Mouse (Mus musculus): ENCODE measurements around the gene Sh3kbp1. TPM values are rescaled to one million over a fixed set of nuclear protein-coding genes. Genes with fewer than 3 reads are reported as not detected.
A peak's percentile ranks its signal among the peaks of the same experiment; 100 is the strongest.

The Sh3kbp1 gene
- polyA plus RNA-seq, 1 experiment from 2014 or later: 17.9 TPM

- 70% methylated on average over 4 of the region's 4 CpGs for WGBS
- Histone ChIP-seq H3K36me3 (ENCODE audit: insufficient read depth, low read length) (no peaks in the 10 kb centered on the region), H3K4me2 (replicated peaks; ENCODE audit: low read depth, low read length) (no peak overlapping the region), H3K4me1 (ENCODE audit: insufficient read depth, low read depth, low read length) (no peaks in the 10 kb centered on the region), H3K4me3 (ENCODE audit: low read depth, low read length) (no peak overlapping the region), H3K9ac (replicated peaks; ENCODE audit: low read depth) (no peak overlapping the region), H3K27ac (ENCODE audit: low read length) (no peak overlapping the region), H3K27me3 (replicated peaks; ENCODE audit: insufficient read depth, low read length) (no peaks in the 10 kb centered on the region), H3K9me3 (ENCODE audit: low read length) (no peaks in the 10 kb centered on the region)
- DNase-seq (ENCODE audit: low spot score) (no peak), ATAC-seq (no peak)
- TF ChIP-seq CTCF (IDR thresholded peaks at IDR 0.05) (no peak), EP300 (IDR thresholded peaks at IDR 0.05) (no peak)
Measured at GRCm38 (mm10) chrX:159639991-159640390, 12.9 kb downstream of the Sh3kbp1 start.

GRCm38 (mm10) chrX:159645314-159645713, 18.2 kb downstream of the Sh3kbp1 start:
- H3K27ac ChIP-seq (ENCODE audit: low read length): no peak overlapping the region
- no peak overlapping the region for H3K4me3 ChIP-seq (ENCODE audit: low read depth, low read length)
- no peak overlapping the region for H3K9ac ChIP-seq (replicated peaks; ENCODE audit: low read depth)
- WGBS: 72% methylated on average over 3 of the region's 3 CpGs
- no peaks in the 10 kb centered on the region for H3K4me1 ChIP-seq (ENCODE audit: insufficient read depth, low read depth, low read length)
- no peaks in the 10 kb centered on the region for H3K36me3 ChIP-seq (ENCODE audit: insufficient read depth, low read length)
- H3K9me3 ChIP-seq (ENCODE audit: low read length): no peaks in the 10 kb centered on the region
- no peak for TF ChIP-seq EP300 (IDR thresholded peaks at IDR 0.05)
- no peak overlapping the region for H3K4me2 ChIP-seq (replicated peaks; ENCODE audit: low read depth, low read length)
- H3K27me3 ChIP-seq (replicated peaks; ENCODE audit: insufficient read depth, low read length): no peaks in the 10 kb centered on the region
- no peak for DNase-seq (ENCODE audit: low spot score)
- ATAC-seq: no peak

GRCm38 (mm10) chrX:159647564-159647963, 20.5 kb downstream of the Sh3kbp1 start:
- Histone ChIP-seq H3K4me1 (ENCODE audit: insufficient read depth, low read depth, low read length) (no peaks in the 10 kb centered on the region), H3K9ac (replicated peaks; ENCODE audit: low read depth) (no peak overlapping the region), H3K36me3 (ENCODE audit: insufficient read depth, low read length) (no peaks in the 10 kb centered on the region), H3K27me3 (replicated peaks; ENCODE audit: insufficient read depth, low read length) (no peaks in the 10 kb centered on the region), H3K9me3 (ENCODE audit: low read length) (no peaks in the 10 kb centered on the region), H3K27ac (ENCODE audit: low read length) (no peak overlapping the region), H3K4me3 (ENCODE audit: low read depth, low read length) (no peak overlapping the region), H3K4me2 (replicated peaks; ENCODE audit: low read depth, low read length) (no peak overlapping the region)
- 84% methylated on average over 5 of the region's 5 CpGs for WGBS
- TF ChIP-seq CTCF (IDR thresholded peaks at IDR 0.05) (no peak), EP300 (IDR thresholded peaks at IDR 0.05) (no peak)
- DNase-seq (ENCODE audit: low spot score) (no peak), ATAC-seq (no peak)

GRCm38 (mm10) chrX:159648598-159648997, 21.5 kb downstream of the Sh3kbp1 start:
- ATAC-seq (no peak), DNase-seq (ENCODE audit: low spot score) (no peak)
- TF ChIP-seq EP300 (IDR thresholded peaks at IDR 0.05): no peak
- TF ChIP-seq CTCF (IDR thresholded peaks at IDR 0.05): no peak
- H3K9ac ChIP-seq (replicated peaks; ENCODE audit: low read depth): no peak overlapping the region
- H3K27ac ChIP-seq (ENCODE audit: low read length): no peak overlapping the region
- H3K36me3 ChIP-seq (ENCODE audit: insufficient read depth, low read length): no peaks in the 10 kb centered on the region
- no peak overlapping the region for H3K4me3 ChIP-seq (ENCODE audit: low read depth, low read length)
- 82% methylated on average over 3 of the region's 3 CpGs for WGBS
- H3K4me2 ChIP-seq (replicated peaks; ENCODE audit: low read depth, low read length): no peak overlapping the region
- no peaks in the 10 kb centered on the region for H3K9me3 ChIP-seq (ENCODE audit: low read length)
- no peaks in the 10 kb centered on the region for H3K27me3 ChIP-seq (replicated peaks; ENCODE audit: insufficient read depth, low read length)
- H3K4me1 ChIP-seq (ENCODE audit: insufficient read depth, low read depth, low read length): no peaks in the 10 kb centered on the region

- no peak for TF ChIP-seq EP300 (IDR thresholded peaks at IDR 0.05)
- peak; percentile 18; the same call in 1 of the 2 replicates for TF ChIP-seq CTCF (IDR thresholded peaks at IDR 0.05)
- H3K36me3 ChIP-seq (ENCODE audit: insufficient read depth, low read length): no peaks in the 10 kb centered on the region
- H3K9ac ChIP-seq (replicated peaks; ENCODE audit: low read depth): no peak overlapping the region
- 52% methylated on average over 11 of the region's 11 CpGs for WGBS
- H3K4me2 ChIP-seq (replicated peaks; ENCODE audit: low read depth, low read length): 0 out of 2 replicates have a peak overlapping the region, but pooled peaks have one; percentile 5
- DNase-seq (ENCODE audit: low spot score): peak; percentile 24
- ATAC-seq: peak; percentile 60
- no peaks in the 10 kb centered on the region for H3K27me3 ChIP-seq (replicated peaks; ENCODE audit: insufficient read depth, low read length)
- H3K4me3 ChIP-seq (ENCODE audit: low read depth, low read length): no peak overlapping the region
- H3K4me1 ChIP-seq (ENCODE audit: insufficient read depth, low read depth, low read length): no peaks in the 10 kb centered on the region
- no peak overlapping the region for H3K27ac ChIP-seq (ENCODE audit: low read length)
- no peaks in the 10 kb centered on the region for H3K9me3 ChIP-seq (ENCODE audit: low read length)
Measured at GRCm38 (mm10) chrX:159650130-159650678, 23.1 kb downstream of the Sh3kbp1 start.

GRCm38 (mm10) chrX:159650727-159651126, 23.7 kb downstream of the Sh3kbp1 start:
- H3K27ac ChIP-seq (ENCODE audit: low read length): no peak overlapping the region
- no peaks in the 10 kb centered on the region for H3K4me1 ChIP-seq (ENCODE audit: insufficient read depth, low read depth, low read length)
- no peaks in the 10 kb centered on the region for H3K36me3 ChIP-seq (ENCODE audit: insufficient read depth, low read length)
- DNase-seq (ENCODE audit: low spot score): no peak
- 50% methylated on average over 6 of the region's 6 CpGs for WGBS
- no peaks in the 10 kb centered on the region for H3K9me3 ChIP-seq (ENCODE audit: low read length)
- H3K4me2 ChIP-seq (replicated peaks; ENCODE audit: low read depth, low read length): no peak overlapping the region
- no peak overlapping the region for H3K9ac ChIP-seq (replicated peaks; ENCODE audit: low read depth)
- TF ChIP-seq EP300 (IDR thresholded peaks at IDR 0.05) (no peak), CTCF (IDR thresholded peaks at IDR 0.05) (no peak)
- H3K27me3 ChIP-seq (replicated peaks; ENCODE audit: insufficient read depth, low read length): no peaks in the 10 kb centered on the region
- H3K4me3 ChIP-seq (ENCODE audit: low read depth, low read length): no peak overlapping the region
- peak; percentile 32; the same call in 1 of the 2 replicates for ATAC-seq

- Histone ChIP-seq H3K27me3 (replicated peaks; ENCODE audit: insufficient read depth, low read length) (no peaks in the 10 kb centered on the region), H3K4me1 (ENCODE audit: insufficient read depth, low read depth, low read length) (no peaks in the 10 kb centered on the region), H3K9me3 (ENCODE audit: low read length) (no peaks in the 10 kb centered on the region), H3K9ac (replicated peaks; ENCODE audit: low read depth) (no peak overlapping the region), H3K36me3 (ENCODE audit: insufficient read depth, low read length) (no peaks in the 10 kb centered on the region), H3K4me2 (replicated peaks; ENCODE audit: low read depth, low read length) (no peak overlapping the region), H3K27ac (ENCODE audit: low read length) (no peak overlapping the region), H3K4me3 (ENCODE audit: low read depth, low read length) (no peak overlapping the region)
- ATAC-seq (no peak), DNase-seq (ENCODE audit: low spot score) (no peak)
- peak; percentile 31 for TF ChIP-seq CTCF (IDR thresholded peaks at IDR 0.05)
- TF ChIP-seq EP300 (IDR thresholded peaks at IDR 0.05): no peak
- 81% methylated on average over 7 of the region's 7 CpGs for WGBS
Measured at GRCm38 (mm10) chrX:159671388-159671787, 44.3 kb downstream of the Sh3kbp1 start.
